Mouse (Mus musculus): ENCODE results near the gene Syn2. TPM values are rescaled to one million over a fixed set of nuclear protein-coding genes. Genes with fewer than 3 reads are reported as not detected.
"Not testable (repeated sequence)": the region's sequence is repeated elsewhere in the genome, so short reads cannot be mapped to it uniquely, and the experiment has no call there.

Gene Syn2
- polyA plus RNA-seq, 1 experiment from 2014 or later, result 0.63 TPM

DNA sequence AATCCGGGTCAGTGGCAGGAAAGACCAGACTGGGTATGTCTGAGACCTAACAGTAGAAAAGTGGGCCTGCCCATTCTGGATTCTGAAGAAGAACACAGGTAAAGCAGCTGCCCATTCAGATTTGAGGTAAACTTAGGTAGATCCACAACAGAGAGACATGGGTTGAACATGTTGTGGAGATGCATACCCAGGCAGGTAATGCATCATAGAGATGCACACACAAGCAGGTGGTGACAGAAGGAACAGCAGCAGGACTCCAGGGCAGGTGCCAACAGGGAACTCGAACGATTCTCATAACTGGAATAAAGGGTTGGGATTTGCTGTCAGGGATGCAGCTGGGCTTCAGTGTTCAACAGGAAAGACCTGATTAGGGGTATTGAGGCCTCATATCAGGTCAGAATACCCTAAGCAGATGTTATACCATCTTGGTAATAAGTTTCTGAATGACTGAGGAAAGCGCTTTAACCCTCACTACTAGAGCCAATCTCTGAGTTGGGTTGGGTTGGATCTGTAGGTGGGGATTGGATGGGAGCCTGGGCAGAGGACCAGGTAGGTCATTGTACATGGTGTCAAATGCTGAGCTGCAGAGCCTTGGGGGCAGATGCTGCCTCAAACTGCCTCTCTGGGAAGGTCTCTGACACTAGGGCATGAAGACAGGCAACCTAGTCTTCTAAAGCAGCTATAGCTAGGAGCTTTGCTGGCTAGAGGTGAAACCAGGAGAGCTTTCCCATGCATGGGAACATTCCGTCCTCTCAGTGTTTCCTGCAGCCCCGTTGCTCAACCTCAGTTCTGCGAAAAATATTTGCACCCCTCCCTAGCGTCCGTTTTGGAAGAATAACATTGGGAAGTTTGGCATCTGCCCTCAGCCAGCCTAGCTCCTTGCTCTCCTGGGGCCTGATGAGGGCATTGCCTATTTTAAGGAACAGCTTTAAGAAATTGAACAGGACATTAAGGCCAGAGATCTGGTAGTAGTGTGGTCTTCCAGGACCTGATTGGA is 103.6 kb downstream of the Syn2 start:
- Histone ChIP-seq H3K27me3 (ENCODE audit: poor library complexity, severe bottlenecking) (no peaks in the 10 kb centered on the region), H3K36me3 (replicated peaks) (no peaks in the 10 kb centered on the region), H3K4me1 (no peaks in the 10 kb centered on the region), H3K4me3 (no peak overlapping the region), H3K9me3 (no peaks in the 10 kb centered on the region), H3K27ac (no peak overlapping the region)
- 89% methylated on average over 9 of the region's 9 CpGs for WGBS
- DNase-seq (ENCODE audit: extremely low spot score, low spot score), result no peak

DNA sequence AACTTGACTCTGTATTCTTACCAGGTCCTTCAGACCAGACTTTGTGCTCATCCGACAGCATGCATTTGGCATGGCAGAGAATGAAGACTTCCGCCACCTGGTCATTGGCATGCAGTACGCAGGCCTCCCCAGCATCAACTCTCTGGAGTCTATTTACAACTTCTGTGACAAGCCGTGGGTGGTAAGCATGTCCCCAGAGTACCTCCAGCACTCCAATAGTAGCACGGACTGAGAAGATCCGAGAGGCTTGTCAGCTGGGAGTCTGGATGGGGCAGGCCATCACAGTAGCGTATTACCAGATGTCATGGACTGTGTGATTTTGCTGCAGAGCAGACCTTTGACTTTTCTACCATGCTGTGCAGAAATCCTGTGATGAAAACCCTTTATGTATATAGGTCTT is 104.6 kb downstream of the Syn2 start:
- H3K9me3 ChIP-seq, result no peaks in the 10 kb centered on the region
- H3K27me3 ChIP-seq (ENCODE audit: poor library complexity, severe bottlenecking), result no peaks in the 10 kb centered on the region
- no peak overlapping the region for H3K27ac ChIP-seq
- no peak overlapping the region for H3K4me3 ChIP-seq
- H3K36me3 ChIP-seq (replicated peaks), result no peaks in the 10 kb centered on the region
- no peaks in the 10 kb centered on the region for H3K4me1 ChIP-seq
- WGBS, result 88% methylated on average over 7 of the region's 7 CpGs
- DNase-seq (ENCODE audit: extremely low spot score, low spot score), result no peak

- H3K4me3 ChIP-seq; H3K27ac ChIP-seq; H3K9me3 ChIP-seq; H3K27me3 ChIP-seq (ENCODE audit: poor library complexity, severe bottlenecking); H3K36me3 ChIP-seq (replicated peaks); DNase-seq (ENCODE audit: extremely low spot score, low spot score); H3K4me1 ChIP-seq: not testable (repeated sequence)
- WGBS, result 55% methylated on average over 2 of the region's 2 CpGs
Observed at GRCm38 (mm10) chr6:115240431-115240830, 105.7 kb downstream of the Syn2 start.

DNA sequence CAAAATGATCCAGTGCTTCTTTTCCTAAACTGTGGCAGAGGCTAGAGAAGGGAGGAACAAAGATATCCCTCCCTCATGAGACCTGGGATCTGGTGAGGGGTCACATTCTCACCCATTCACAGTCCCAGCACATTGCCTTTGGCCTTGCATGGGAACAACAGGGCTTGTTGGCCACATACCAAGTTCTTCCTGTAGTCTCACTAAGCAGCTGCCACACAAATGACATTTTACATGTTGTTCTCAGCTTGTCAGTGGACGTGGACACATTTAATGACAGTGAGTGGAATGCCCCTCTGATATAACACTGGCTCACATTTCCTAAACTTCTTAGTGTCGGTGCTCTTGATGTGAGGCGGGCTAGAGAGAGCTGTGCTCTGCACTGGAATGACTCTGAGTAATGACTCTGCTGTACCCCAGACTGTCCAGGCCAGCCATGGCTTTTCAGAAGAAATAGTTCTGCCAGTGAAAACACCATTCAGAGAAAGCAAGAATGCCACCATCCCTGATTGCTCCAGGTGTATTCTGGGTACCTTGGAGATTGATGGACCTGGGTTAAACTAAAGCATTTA is 106.5 kb downstream of the Syn2 start:
- WGBS, result 86% methylated on average over 3 of the region's 3 CpGs
- Histone ChIP-seq H3K27ac (no peak overlapping the region), H3K27me3 (ENCODE audit: poor library complexity, severe bottlenecking) (no peaks in the 10 kb centered on the region), H3K36me3 (replicated peaks) (no peaks in the 10 kb centered on the region), H3K4me3 (no peak overlapping the region), H3K9me3 (no peaks in the 10 kb centered on the region), H3K4me1 (no peaks in the 10 kb centered on the region)
- no peak for DNase-seq (ENCODE audit: extremely low spot score, low spot score)

- Histone ChIP-seq H3K9me3 (no peaks in the 10 kb centered on the region), H3K4me3 (no peak overlapping the region), H3K27me3 (ENCODE audit: poor library complexity, severe bottlenecking) (no peaks in the 10 kb centered on the region), H3K4me1 (no peaks in the 10 kb centered on the region), H3K27ac (no peak overlapping the region), H3K36me3 (replicated peaks) (no peaks in the 10 kb centered on the region)
- no peak for DNase-seq (ENCODE audit: extremely low spot score, low spot score)
- WGBS, result 93% methylated on average over 3 of the region's 3 CpGs
Observed at GRCm38 (mm10) chr6:115241939-115242338, 107.2 kb downstream of the Syn2 start.

DNA sequence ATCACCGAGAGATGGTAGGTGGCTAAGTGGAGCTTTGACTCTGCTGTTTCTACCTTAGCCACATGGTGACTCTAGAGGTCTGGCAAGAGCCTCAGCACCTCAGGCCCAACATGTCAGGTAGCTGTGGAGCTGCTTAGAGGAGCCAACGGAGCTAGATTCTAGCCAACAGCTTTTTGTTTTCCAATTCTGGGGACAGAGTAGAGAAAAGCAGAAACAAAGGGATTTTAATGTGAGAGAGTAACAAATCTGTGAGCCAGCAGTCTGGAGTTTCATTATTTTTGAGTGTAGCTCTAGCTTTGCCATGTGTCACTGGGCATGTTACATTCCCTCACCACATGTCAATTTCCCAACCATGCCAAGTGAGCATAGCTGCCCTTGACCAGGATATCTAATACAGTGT is 109.5 kb downstream of the Syn2 start:
- Histone ChIP-seq H3K36me3 (replicated peaks) (no peaks in the 10 kb centered on the region), H3K27me3 (ENCODE audit: poor library complexity, severe bottlenecking) (no peaks in the 10 kb centered on the region), H3K9me3 (no peaks in the 10 kb centered on the region), H3K27ac (no peak overlapping the region), H3K4me3 (no peak overlapping the region), H3K4me1 (peaks cover 8% of the 10 kb centered on the region)
- 84% methylated on average over 2 of the region's 2 CpGs for WGBS
- no peak for DNase-seq (ENCODE audit: extremely low spot score, low spot score)

DNA sequence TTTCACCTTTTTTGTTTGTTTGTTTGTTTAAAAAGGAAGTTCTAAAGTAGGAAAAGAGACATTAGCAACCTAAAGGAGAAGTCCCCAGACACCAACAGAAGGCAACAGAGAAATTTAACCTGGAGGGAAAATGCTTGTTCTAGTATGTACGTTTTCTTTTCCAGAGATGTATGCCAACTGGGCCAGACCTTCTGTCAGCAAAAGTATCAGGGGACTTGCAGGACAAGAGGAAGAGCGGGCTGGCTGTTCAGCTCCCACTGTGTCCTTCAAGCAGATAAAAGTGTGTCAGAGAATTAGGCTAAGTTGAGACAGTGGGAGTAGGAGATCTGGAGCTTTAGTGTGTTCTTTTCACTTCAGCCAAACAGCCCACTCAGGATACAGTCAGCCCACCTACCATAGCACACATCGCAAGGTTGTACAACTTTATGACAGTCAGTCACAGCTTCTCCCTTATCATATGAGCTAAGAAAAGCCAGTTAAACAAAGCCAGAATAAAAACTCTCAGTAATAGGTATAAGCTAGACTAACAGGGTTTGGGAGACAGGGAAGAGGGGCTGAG is 110.9 kb downstream of the Syn2 start:
- Histone ChIP-seq H3K27me3 (ENCODE audit: poor library complexity, severe bottlenecking) (peaks cover 10% of the 10 kb centered on the region), H3K9me3 (no peaks in the 10 kb centered on the region), H3K27ac (no peak overlapping the region), H3K4me3 (no peak overlapping the region), H3K36me3 (replicated peaks) (no peaks in the 10 kb centered on the region), H3K4me1 (peaks cover 8% of the 10 kb centered on the region)
- WGBS, result 91% methylated on average over 3 of the region's 3 CpGs
- DNase-seq (ENCODE audit: extremely low spot score, low spot score), result no peak

GRCm38 (mm10) chr6:115251531-115251985 is 116.9 kb downstream of the Syn2 start:
- WGBS, result 6% methylated on average over 13 of the region's 13 CpGs
- H3K36me3 ChIP-seq (replicated peaks), result no peaks in the 10 kb centered on the region
- DNase-seq (ENCODE audit: extremely low spot score, low spot score), result no peak
- H3K27ac ChIP-seq, result peak overlapping the region; percentile 48; the same call in 1 of the 2 replicates
- H3K9me3 ChIP-seq, result no peaks in the 10 kb centered on the region
- H3K27me3 ChIP-seq (ENCODE audit: poor library complexity, severe bottlenecking), result peaks cover 33% of the 10 kb centered on the region
- peak overlapping the region; percentile 33 for H3K4me3 ChIP-seq
- H3K4me1 ChIP-seq, result peaks cover 26% of the 10 kb centered on the region

DNA sequence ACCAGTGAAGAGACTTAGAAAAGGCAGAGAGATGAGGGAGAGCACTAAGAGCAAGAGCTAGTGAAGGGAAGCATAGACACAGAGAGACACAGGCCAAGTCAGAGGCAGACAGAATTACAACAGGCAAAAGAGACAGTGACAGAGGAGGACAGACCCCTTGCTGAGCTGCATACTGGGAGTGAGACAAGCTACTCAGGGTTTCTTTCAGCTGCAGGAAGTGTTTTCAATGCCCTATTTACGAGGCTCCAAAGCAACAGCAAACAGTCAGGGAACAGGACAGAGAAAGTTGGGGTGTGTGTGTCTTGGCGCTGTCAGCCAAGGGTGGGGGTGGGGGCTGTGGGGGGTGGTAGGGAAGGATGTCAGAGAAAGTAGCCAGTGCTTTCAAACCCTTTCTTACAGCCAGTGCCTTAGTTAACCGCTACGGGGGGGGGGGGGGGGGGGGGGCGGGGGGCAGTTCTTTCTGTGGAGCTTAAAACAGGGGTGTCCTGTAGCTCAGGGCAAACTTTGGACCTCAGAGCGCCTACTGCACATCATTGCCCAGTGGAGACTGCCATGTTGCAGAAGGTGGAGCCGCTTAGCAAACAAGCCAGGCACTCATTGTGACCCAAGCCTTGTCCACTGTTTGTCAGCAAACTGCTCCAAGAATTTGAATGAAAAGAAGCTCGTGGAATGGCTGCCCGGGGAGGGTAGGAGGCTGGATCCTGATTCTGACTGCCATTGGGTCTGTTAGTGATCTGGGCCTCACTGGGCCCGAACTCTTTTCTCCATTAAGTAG is 117.6 kb downstream of the Syn2 start, which contains the start of gene Timp4:
Gene Timp4 (minus strand): TSS at position 107 of the 775 bp plus-strand sequence.
- Histone ChIP-seq H3K27me3 (ENCODE audit: poor library complexity, severe bottlenecking) (peaks cover 33% of the 10 kb centered on the region), H3K9me3 (no peaks in the 10 kb centered on the region), H3K4me3 (peak within 1 kb of the TSS; percentile 33), H3K4me1 (peaks cover 26% of the 10 kb centered on the region), H3K36me3 (replicated peaks) (no peaks in the 10 kb centered on the region), H3K27ac (peak within 1 kb of the TSS; percentile 48; the same call in 1 of the 2 replicates)
- no peak for DNase-seq (ENCODE audit: extremely low spot score, low spot score)
- 18% methylated on average over 8 of the region's 10 CpGs for WGBS

DNA sequence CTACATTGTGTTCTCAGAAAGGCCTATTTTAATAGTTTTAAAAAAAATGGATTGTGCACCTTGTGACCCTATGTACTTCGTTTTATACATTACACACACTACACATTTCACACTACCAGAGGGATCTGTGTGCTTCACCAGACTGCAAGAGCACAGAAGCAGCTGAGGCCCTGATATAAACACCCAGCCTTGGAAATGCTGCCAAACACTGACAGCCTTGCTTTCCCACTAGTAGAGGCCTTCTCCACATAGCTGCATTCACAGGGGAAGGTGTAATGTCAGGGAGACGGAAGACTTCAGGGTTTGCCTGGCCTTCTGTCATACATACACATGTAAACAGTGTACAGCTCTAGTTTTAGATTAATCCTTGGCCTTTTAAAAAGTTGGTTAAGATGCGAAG is 120.5 kb downstream of the Syn2 start:
- Histone ChIP-seq H3K27ac (no peak overlapping the region), H3K9me3 (no peaks in the 10 kb centered on the region), H3K36me3 (replicated peaks) (no peaks in the 10 kb centered on the region), H3K4me3 (no peak overlapping the region), H3K4me1 (peaks cover 18% of the 10 kb centered on the region), H3K27me3 (ENCODE audit: poor library complexity, severe bottlenecking) (peaks cover 27% of the 10 kb centered on the region)
- WGBS, result 82% methylated on average over 3 of the region's 3 CpGs
- DNase-seq (ENCODE audit: extremely low spot score, low spot score), result no peak

GRCm38 (mm10) chr6:115260507-115260906 is 125.8 kb downstream of the Syn2 start:
- Histone ChIP-seq H3K27me3 (ENCODE audit: poor library complexity, severe bottlenecking) (no peaks in the 10 kb centered on the region), H3K9me3 (no peaks in the 10 kb centered on the region), H3K4me1 (no peaks in the 10 kb centered on the region), H3K4me3 (no peak overlapping the region), H3K27ac (no peak overlapping the region), H3K36me3 (replicated peaks) (no peaks in the 10 kb centered on the region)
- no peak for DNase-seq (ENCODE audit: extremely low spot score, low spot score)
- 94% methylated on average over 3 of the region's 3 CpGs for WGBS

GRCm38 (mm10) chr6:115266791-115267190 is 132.1 kb downstream of the Syn2 start:
- Histone ChIP-seq H3K27ac (no peak overlapping the region), H3K36me3 (replicated peaks) (no peaks in the 10 kb centered on the region), H3K9me3 (no peaks in the 10 kb centered on the region), H3K4me1 (peaks cover 4% of the 10 kb centered on the region), H3K4me3 (no peak overlapping the region), H3K27me3 (ENCODE audit: poor library complexity, severe bottlenecking) (no peaks in the 10 kb centered on the region)
- no peak for DNase-seq (ENCODE audit: extremely low spot score, low spot score)
- 91% methylated on average over 5 of the region's 5 CpGs for WGBS

Measured in forebrain, embryonic 10.5 days (tissue).